Mouse (Mus musculus): ENCODE data around the gene Snx27.

Gene Snx27

DNA sequence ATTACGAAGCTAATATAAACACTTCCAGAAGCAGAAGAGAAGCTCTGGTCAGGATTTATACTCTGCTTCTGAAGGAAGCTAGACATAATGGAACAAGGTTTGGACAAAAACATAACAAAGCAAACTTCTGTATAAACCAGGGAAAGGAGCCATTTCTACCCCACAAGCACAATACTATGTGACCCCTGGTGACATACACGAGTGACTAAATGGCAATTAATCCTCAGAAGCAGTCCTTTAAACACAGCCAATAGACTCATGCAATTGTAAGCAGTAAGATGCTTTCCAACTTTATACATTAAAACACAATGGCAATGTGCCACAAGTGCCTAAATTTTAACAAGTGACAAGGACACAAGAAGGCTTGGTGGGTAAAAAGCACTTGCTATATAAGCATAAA is 15.3 kb downstream of the Snx27 start:
- DNase-seq (ENCODE audit: low spot score in 2 of 2) = no peak

DNA sequence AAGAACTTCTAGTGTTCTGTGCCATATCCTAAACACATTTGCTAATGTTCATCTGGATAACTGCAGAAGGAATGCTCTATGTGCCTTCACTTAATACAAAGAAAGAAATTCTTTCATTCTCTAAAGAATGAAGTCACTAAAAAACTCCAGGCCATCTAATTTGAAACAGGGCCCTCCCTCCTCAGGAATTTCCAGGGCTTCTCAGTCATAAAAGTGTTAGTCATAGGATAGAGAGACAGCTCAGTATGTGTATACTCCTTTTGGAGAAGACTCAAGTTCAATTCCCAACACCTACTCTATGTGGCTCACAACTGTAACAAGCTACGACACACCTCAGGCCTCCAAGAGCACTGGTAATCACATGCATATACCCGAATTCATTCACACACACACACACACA is 17.0 kb downstream of the Snx27 start:
- no peak for DNase-seq (ENCODE audit: low spot score in 2 of 2)

DNA sequence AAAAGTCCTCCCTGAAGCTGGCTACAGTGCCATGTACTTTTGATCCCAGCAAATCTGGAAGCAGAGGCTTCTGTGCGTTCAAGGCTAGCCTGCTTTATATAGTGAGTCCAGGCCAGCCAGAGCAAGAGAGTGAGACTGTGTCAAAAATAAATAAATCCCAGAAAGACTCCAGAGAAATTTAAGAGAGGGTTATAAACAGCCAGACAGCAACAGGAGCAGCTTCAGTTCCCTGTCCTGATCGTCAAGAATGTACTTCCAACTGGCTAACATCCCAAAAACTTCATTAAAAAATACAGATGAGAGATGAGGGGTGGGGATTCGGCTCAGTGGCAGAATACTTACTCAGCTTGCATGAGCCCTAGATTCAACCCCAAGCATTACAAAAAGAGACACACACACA is 17.4 kb downstream of the Snx27 start:
- DNase-seq (ENCODE audit: low spot score in 2 of 2) = no peak

- no peak for DNase-seq (ENCODE audit: low spot score in 2 of 2)
Observed at GRCm38 (mm10) chr3:94564356-94565010, 18.0 kb downstream of the Snx27 start.

DNA sequence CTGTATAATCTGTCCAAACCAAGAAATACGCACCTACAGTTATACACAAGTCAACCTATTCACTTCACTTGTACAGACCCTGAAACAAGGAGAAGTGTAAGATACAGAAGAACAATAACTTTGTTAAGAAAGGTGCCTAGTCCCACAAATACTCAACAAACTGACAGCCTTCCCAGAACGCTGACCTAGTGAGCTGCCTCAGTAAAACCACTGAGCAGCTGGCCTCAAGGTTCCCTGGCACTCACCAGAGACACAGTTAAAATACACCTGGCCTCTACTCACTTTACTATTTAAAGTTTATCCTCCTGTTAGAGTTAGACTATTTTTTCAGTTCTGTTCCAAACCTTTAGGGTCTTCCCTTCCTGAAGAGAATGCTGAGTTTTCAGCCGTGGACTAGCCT is 19.4 kb downstream of the Snx27 start:
- DNase-seq (ENCODE audit: low spot score in 2 of 2) = no peak

GRCm38 (mm10) chr3:94559931-94560429 is 22.5 kb downstream of the Snx27 start:
- no peak for DNase-seq (ENCODE audit: low spot score in 2 of 2)

DNA sequence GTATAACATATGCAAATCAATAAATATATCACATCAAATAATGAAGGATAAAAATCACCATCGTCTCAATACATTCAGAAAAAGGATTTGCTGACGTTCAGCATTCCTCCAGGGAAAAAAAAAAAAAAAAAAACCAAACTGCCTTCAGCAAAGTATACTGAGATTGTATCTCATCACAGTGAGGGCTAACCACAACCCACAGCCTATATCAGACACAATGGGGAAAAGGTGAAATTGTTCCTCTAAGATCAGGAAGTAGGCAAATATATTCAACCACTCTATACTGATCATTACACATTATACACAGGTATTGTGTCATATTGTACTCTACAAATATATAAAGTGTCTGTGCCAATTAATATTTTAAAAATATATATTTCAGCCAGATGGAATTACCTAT is 33.5 kb downstream of the Snx27 start:
- no peak for DNase-seq (ENCODE audit: low spot score in 2 of 2)

DNA sequence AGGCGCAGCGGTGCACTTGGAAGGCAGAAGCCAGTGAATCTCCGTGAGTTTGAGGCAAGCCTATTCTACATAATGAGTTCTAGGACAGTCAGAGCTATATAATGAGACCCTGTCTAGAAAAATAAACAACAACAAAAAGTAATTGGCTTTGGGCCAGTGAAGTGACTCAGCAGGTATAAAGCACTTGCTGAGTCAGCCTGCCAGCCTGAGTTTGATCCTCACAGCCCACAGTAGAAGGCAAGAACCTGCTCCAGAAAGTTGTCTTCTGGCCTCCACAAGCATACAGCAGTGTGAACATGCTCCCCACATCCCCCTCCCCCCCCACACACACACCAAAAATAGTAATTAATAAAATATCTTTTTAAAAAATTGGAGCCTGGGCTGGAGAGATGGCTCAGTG is 45.3 kb downstream of the Snx27 start:
- DNase-seq (ENCODE audit: low spot score in 2 of 2) = no peak

DNA sequence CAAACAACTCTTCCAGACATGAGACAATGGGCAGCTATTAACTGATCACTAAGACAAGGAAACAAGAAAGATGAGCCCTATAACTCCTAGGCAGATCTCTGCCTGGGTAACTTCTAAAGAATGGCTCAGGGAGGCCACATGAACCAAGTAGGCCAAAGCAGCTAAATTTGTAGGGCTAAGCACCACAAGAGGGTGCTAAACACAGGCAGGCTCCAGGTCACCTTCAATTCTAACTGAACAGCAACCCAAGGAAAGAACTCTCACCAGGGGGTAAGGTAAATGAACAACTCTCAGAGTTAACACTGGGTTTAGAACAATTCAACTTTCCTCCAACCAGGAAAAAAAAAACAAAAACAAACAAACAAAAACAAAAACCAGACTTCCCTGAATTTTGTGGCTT is 48.5 kb downstream of the Snx27 start:
- no peak for DNase-seq (ENCODE audit: low spot score in 2 of 2)

- DNase-seq (ENCODE audit: low spot score in 2 of 2) = no peak
Observed at GRCm38 (mm10) chr3:94526731-94527130, 55.8 kb downstream of the Snx27 start.

- no peak for DNase-seq (ENCODE audit: low spot score in 2 of 2)
Observed at GRCm38 (mm10) chr3:94506664-94507063, 75.9 kb downstream of the Snx27 start.

GRCm38 (mm10) chr3:94502243-94502642 is 80.3 kb downstream of the Snx27 start:
- no peak for DNase-seq (ENCODE audit: low spot score in 2 of 2)

GRCm38 (mm10) chr3:94497162-94497561 is 85.4 kb downstream of the Snx27 start:
- DNase-seq (ENCODE audit: low spot score in 2 of 2) = no peak

- no peak for DNase-seq (ENCODE audit: low spot score in 2 of 2)
Observed at GRCm38 (mm10) chr3:94487581-94487980, 94.9 kb downstream of the Snx27 start.

DNA sequence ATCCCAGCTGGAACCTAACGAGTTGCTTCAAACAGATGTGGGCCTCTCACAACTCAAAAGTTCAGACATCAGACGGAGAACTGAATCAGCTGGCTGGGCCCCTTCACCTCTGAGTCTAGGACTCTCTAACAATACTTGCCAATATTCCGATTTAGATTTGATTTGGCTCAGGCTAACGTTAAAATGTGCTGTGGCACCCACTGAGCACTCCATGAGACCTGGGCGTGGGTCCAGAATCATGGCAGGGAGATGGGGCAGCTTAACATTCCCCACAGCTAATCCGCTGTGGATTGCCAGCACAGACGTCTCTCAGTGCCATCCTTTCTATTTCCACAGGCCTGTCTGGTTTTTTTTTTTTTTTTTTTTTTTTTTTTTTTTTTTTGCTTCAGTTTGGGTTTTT is 96.6 kb downstream of the Snx27 start:
- no peak for DNase-seq (ENCODE audit: low spot score in 2 of 2)

DNA sequence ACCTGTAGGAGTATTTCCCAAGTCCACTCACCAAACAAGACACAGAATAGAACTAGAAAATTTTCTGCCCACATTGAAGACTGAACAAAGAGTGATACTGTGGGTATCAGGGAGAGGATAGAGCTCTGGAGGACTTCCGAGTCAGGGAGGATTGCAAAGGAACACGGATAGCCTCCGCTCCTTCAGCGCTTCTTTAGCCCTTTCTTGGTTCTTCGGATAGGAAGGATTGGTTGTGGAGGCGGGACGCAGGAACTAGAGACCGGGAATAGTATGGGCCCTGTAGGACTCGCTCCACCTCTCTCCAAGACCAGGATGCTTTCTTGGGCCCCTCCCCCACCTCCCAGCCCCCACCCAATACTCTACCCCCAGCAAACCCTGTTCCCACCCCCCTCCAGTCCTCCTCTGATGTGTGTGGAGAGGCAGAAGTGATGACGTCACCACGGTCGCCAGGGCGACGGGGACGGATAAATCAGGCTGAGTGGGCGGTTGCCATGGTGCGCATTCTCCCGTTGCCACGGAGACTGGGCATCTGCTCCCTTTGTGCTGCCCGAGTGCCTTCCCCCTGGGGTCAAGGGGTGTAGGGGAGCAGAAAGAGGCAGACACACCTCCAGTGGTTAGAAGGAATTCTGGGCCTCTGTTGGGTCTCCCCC is 98.6 kb downstream of the Snx27 start:
- peak; percentile 97 for DNase-seq (ENCODE audit: low spot score in 2 of 2)

- DNase-seq (ENCODE audit: low spot score in 2 of 2) = no peak
Observed at GRCm38 (mm10) chr3:94482764-94483385, 99.6 kb downstream of the Snx27 start.

- no peak for DNase-seq (ENCODE audit: low spot score in 2 of 2)
Observed at GRCm38 (mm10) chr3:94481429-94481828, 101.1 kb downstream of the Snx27 start.

DNA sequence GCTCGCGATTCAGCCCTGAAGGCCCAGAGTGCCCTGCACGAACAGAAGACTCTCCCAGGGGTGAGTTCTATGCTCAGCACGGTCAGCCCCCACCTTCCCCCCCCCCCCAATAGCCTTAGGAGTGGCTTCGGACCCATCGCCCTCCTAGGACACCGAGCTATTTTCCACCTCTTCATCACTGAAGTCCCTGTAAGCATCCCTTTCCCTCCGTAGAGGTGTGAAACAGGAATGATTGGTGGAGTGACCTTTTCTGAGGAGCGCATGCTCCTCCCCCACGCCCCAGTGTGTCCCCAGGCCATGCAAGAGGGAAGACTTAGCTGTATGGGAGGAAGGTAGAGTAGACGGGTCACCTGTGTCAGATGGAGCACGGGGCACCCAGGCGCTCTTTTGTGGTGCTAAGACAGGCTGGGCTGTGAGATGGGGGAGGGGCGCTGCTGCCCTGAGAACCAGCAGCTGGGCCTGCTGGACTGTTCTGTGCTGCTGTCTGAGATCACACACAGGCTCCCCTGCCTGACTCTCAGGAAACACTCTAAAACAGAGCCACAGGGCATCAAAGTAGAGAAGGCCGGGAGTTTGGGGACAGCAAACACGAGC is 102.1 kb downstream of the Snx27 start, which contains the start of gene Riiad1:
Riiad1 (minus strand) TSS at position 51 of the 594 bp plus-strand sequence.
- DNase-seq (ENCODE audit: low spot score in 2 of 2) = no peak

- no peak for DNase-seq (ENCODE audit: low spot score in 2 of 2)
Observed at GRCm38 (mm10) chr3:94479564-94479963, 103.0 kb downstream of the Snx27 start.

DNA sequence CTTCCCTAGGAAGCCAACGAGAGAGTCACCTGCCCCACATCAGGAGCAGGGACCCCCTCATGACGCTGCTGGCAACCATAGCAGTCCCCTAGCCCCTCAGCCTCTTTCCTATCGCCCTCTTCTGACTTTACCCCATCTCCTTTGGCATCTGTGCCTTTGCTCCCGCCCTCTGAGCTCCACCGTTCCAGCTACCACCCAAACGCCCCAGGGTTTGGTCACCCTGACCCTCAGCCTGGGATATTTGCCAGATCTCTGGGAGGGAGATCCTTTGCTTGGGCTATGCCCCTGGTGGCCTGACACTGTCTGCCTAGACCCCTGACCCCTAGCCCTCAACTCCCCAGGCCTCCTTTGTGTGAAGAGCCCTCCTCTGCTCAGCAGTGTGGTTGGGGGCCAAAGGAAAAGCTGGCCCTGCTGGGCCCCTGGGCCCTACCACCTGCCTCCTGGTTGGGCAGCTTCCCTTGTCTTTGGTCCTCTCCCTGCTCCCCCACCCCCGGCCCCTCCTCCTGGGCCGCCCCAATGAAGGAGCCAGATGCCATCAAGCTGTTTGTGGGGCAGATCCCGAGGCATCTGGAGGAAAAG is 103.8 kb downstream of the Snx27 start:
- DNase-seq (ENCODE audit: low spot score in 2 of 2) = no peak

DNA sequence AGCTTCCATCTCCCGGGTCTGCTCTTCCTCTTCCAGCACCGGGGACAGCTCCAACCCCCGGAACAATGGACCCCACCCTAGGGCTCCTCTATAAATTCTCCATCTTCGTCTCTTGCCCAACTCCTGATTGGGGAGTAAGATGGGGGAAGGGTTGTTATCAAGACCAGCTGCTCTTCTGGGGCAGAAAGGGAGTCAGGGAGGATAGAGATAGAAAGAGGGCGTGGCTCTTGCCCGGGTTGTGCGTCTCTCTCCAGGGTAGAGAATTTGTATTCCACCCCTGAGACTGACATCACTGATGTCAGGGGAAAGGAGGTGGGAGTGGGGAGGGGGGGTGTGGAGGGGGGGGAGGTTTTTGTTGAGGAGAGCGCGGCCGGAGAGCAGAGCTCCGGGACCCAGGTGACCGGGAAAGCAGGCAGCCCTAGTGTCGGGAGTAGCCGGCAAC is 104.5 kb downstream of the Snx27 start, which contains the start of gene Celf3:
Celf3 (plus strand) TSS at position 315 of the 442 bp plus-strand sequence.
- peak in 1 of 2 experiments; percentile 77 for DNase-seq (ENCODE audit: low spot score in 2 of 2)
